Mouse (Mus musculus): ENCODE measurements at regions not wholly inside any gene's neighbourhood (a gene's known extent, or its start where the extent isn't known, plus 50 kb on each side); places are given as distances from the start of the nearest gene placed in this dataset.

GRCm38 (mm10) chr3:134610244-134610643, 218.6 kb upstream of the Tacr3 start:
- DNase-seq, result no peak

GRCm38 (mm10) chr3:134611516-134612297, 217.1 kb upstream of the Tacr3 start:
- DNase-seq, result no peak

- DNase-seq, result no peak
Observed at GRCm38 (mm10) chr3:134612298-134612616, 216.6 kb upstream of the Tacr3 start.

GRCm38 (mm10) chr3:134629166-134630134, 199.4 kb upstream of the Tacr3 start:
- DNase-seq, result peak; percentile 21 to 25

GRCm38 (mm10) chr3:134630135-134630516, 198.7 kb upstream of the Tacr3 start:
- DNase-seq, result no peak

- DNase-seq, result no peak
Observed at GRCm38 (mm10) chr3:134648727-134649445, 179.9 kb upstream of the Tacr3 start.

GRCm38 (mm10) chr3:134654051-134654450, 174.8 kb upstream of the Tacr3 start:
- no peak for DNase-seq

- DNase-seq, result no peak
Observed at GRCm38 (mm10) chr3:134694893-134695292, 133.9 kb upstream of the Tacr3 start.

GRCm38 (mm10) chr3:134718620-134719019, 110.2 kb upstream of the Tacr3 start:
- DNase-seq, result no peak

GRCm38 (mm10) chr3:134735684-134736083, 93.1 kb upstream of the Tacr3 start:
- DNase-seq, result no peak

GRCm38 (mm10) chr3:134761108-134761507, 67.7 kb upstream of the Tacr3 start:
- no peak for DNase-seq

GRCm38 (mm10) chr3:134763264-134763936, 65.4 kb upstream of the Tacr3 start:
- no peak for DNase-seq
